Mouse (Mus musculus) urinary bladder, postnatal 14 days (tissue): Measurements from ENCODE around the gene Ddx19b.
"Not testable (repeated sequence)": the region's sequence is repeated elsewhere in the genome, so short reads cannot be mapped to it uniquely, and the experiment has no call there.

Source experiments
- DNase-seq: peaks from one replicate; pipeline ENCODE4 v3.0.0; 2021; ENCODE audit warnings: low spot score

The Ddx19b gene

GRCm38 (mm10) chr8:110963051-110963450 is 68.5 kb downstream of the Ddx19b start:
- DNase-seq = no peak

GRCm38 (mm10) chr8:110959906-110960305 is 71.6 kb downstream of the Ddx19b start:
- DNase-seq = no peak

- no peak for DNase-seq
Observed at GRCm38 (mm10) chr8:110959071-110959780, 72.3 kb downstream of the Ddx19b start.

- DNase-seq = not testable (repeated sequence)
Observed at GRCm38 (mm10) chr8:110958553-110958952, 73.0 kb downstream of the Ddx19b start.

- DNase-seq = no peak
Observed at GRCm38 (mm10) chr8:110958135-110958534, 73.4 kb downstream of the Ddx19b start.

- DNase-seq = no peak
Observed at GRCm38 (mm10) chr8:110957471-110957870, 74.1 kb downstream of the Ddx19b start.

GRCm38 (mm10) chr8:110956619-110957450 is 74.7 kb downstream of the Ddx19b start:
- no peak for DNase-seq

GRCm38 (mm10) chr8:110954776-110955175 is 76.8 kb downstream of the Ddx19b start:
- DNase-seq = no peak
